Mouse (Mus musculus) layer of hippocampus, adult 9-11 months (tissue): ENCODE measurements at regions not wholly inside any gene's neighbourhood (a gene's known extent, or its start where the extent isn't known, plus 50 kb on each side); places are given as distances from the start of the nearest gene placed in this dataset.
A peak's percentile ranks its signal among the peaks of the same experiment; 100 is the strongest.

Source experiments
- DNase-seq: peaks from one replicate; pipeline ENCODE4 v3.0.0; 2022

GRCm38 (mm10) chr3:81482742-81483141 lies 446.5 kb downstream of the Pdgfc start:
- DNase-seq, result no peak

GRCm38 (mm10) chr3:81483363-81483762 lies 447.1 kb downstream of the Pdgfc start:
- no peak for DNase-seq

GRCm38 (mm10) chr3:81505316-81505715 lies 427.1 kb upstream of the Ctso start:
- no peak for DNase-seq

GRCm38 (mm10) chr3:81508611-81509010 lies 423.8 kb upstream of the Ctso start:
- no peak for DNase-seq

GRCm38 (mm10) chr3:81521804-81522203 lies 410.6 kb upstream of the Ctso start:
- DNase-seq, result no peak

- no peak for DNase-seq
Measured at GRCm38 (mm10) chr3:81530872-81531271, 401.5 kb upstream of the Ctso start.

GRCm38 (mm10) chr3:81535448-81536205 lies 396.8 kb upstream of the Ctso start:
- no peak for DNase-seq

GRCm38 (mm10) chr3:81554773-81555172 lies 377.6 kb upstream of the Ctso start:
- no peak for DNase-seq

GRCm38 (mm10) chr3:81562610-81563258 lies 369.7 kb upstream of the Ctso start:
- no peak for DNase-seq

GRCm38 (mm10) chr3:81563858-81564756 lies 368.3 kb upstream of the Ctso start:
- DNase-seq, result no peak

- no peak for DNase-seq
Measured at GRCm38 (mm10) chr3:81564757-81565063, 367.7 kb upstream of the Ctso start.

- DNase-seq, result no peak
Measured at GRCm38 (mm10) chr3:81583387-81584027, 348.9 kb upstream of the Ctso start.

- DNase-seq, result peak; percentile 7
Measured at GRCm38 (mm10) chr3:81589109-81589508, 343.3 kb upstream of the Ctso start.

- no peak for DNase-seq
Measured at GRCm38 (mm10) chr3:81629157-81629556, 303.2 kb upstream of the Ctso start.

GRCm38 (mm10) chr3:81658490-81658889 lies 273.9 kb upstream of the Ctso start:
- DNase-seq, result no peak

GRCm38 (mm10) chr3:81661620-81662019 lies 270.8 kb upstream of the Ctso start:
- peak; percentile 5 for DNase-seq

- no peak for DNase-seq
Measured at GRCm38 (mm10) chr3:81666262-81666661, 266.1 kb upstream of the Ctso start.

- DNase-seq, result no peak
Measured at GRCm38 (mm10) chr3:81676570-81676969, 255.8 kb upstream of the Ctso start.

- no peak for DNase-seq
Measured at GRCm38 (mm10) chr3:81701974-81702697, 230.3 kb upstream of the Ctso start.

- DNase-seq, result no peak
Measured at GRCm38 (mm10) chr3:81718911-81719310, 213.5 kb upstream of the Ctso start.

- peak; percentile 74 for DNase-seq
Measured at GRCm38 (mm10) chr3:81735463-81735862, 196.9 kb upstream of the Ctso start.

- DNase-seq, result peak; percentile 39
Measured at GRCm38 (mm10) chr3:81736838-81737237, 195.6 kb upstream of the Ctso start.
